Comparison of ENCODE assay signal across 21 mouse cellular contexts in genomic region chr17:83915034-83915433, GRCm38 (mm10).
A peak's percentile ranks its signal among the peaks of the same experiment; 100 is the strongest.
DNase-seq lines count a peak whose midpoint lies in the region; ATAC-seq lines count a peak whose summit lies in the region.
"Had no signal": no experiment of that assay in that cellular context is flagged by ENCODE, and none has a peak within 500 bp of the region (broad histone marks: within the 10 kb centered on the region; RNA-seq: fewer than 3 reads in every experiment).

No protein-coding gene starts in this region.

- H3K27ac ChIP-seq in forebrain, embryonic 10.5 days, result peak overlapping the region; percentile 56; the same call in 1 of the 2 replicates
- no peak overlapping the region for H3K27ac ChIP-seq in forebrain, embryonic 13.5 days
- peak overlapping the region; percentile 94 for H3K27ac ChIP-seq in embryonic facial prominence, embryonic 12.5 days
- peak overlapping the region; percentile 94 for H3K27ac ChIP-seq in limb, embryonic 10.5 days
- H3K27ac ChIP-seq in liver, embryonic 12.5 days, result no peak overlapping the region
- H3K27ac ChIP-seq: heart, embryonic 10.5 days; hindbrain, embryonic 12.5 days; hindbrain, postnatal 0 days had no signal

- no peak for DNase-seq in forebrain, embryonic 10.5 days (ENCODE audit: extremely low spot score, low spot score)
- DNase-seq in limb, embryonic 10.5 days (ENCODE audit: low spot score), result no peak
- peak; percentile 43 for DNase-seq in splenic B cell, adult 2 months (ENCODE audit: low read depth, low spot score)
- DNase-seq in cerebellum, adult 9-11 months, result no peak
- DNase-seq: adrenal gland, adult 8-10 months; cerebellum, adult 11 months; cerebellum, adult 8-10 months; cerebellum, postnatal 36 days; gastrocnemius, postnatal 10 days; heart, adult 18-20 months; heart, postnatal 10 days; heart, postnatal 4 days; kidney, adult 11 months had no signal

- no peak overlapping the region for H3K4me2 ChIP-seq in forebrain, embryonic 13.5 days
- H3K4me2 ChIP-seq in embryonic facial prominence, embryonic 12.5 days (replicated peaks), result no peak overlapping the region
- no peak overlapping the region for H3K4me2 ChIP-seq in liver, embryonic 12.5 days
- H3K4me2 ChIP-seq: hindbrain, embryonic 12.5 days had no signal

- no peak for ATAC-seq in forebrain, embryonic 13.5 days
- ATAC-seq in embryonic facial prominence, embryonic 12.5 days (ENCODE audit: insufficient number of reproducible peaks, insufficient read depth, low FRiP score, low TSS enrichment), result no peak
- ATAC-seq in CD4-positive, CD25-positive, alpha-beta regulatory T cell, adult 4 months, result no peak
- ATAC-seq in liver, embryonic 12.5 days, result no peak
- ATAC-seq: forebrain, embryonic 14.5 days; hindbrain, postnatal 0 days had no signal

- no peaks in the 10 kb centered on the region for H3K27me3 ChIP-seq in forebrain, embryonic 10.5 days (ENCODE audit: poor library complexity, severe bottlenecking)
- no peaks in the 10 kb centered on the region for H3K27me3 ChIP-seq in forebrain, embryonic 13.5 days
- H3K27me3 ChIP-seq in embryonic facial prominence, embryonic 12.5 days, result no peaks in the 10 kb centered on the region
- no peaks in the 10 kb centered on the region for H3K27me3 ChIP-seq in limb, embryonic 10.5 days (ENCODE audit: low read depth, poor library complexity, severe bottlenecking)
- H3K27me3 ChIP-seq in splenic B cell, adult 2 months (ENCODE audit: control insufficient read depth, insufficient read depth, low read length, poor library complexity, severe bottlenecking), result no peaks in the 10 kb centered on the region
- no peaks in the 10 kb centered on the region for H3K27me3 ChIP-seq in liver, embryonic 12.5 days (replicated peaks)
- H3K27me3 ChIP-seq: hindbrain, embryonic 12.5 days had no signal

- peaks cover 48% of the 10 kb centered on the region for H3K4me1 ChIP-seq in forebrain, embryonic 10.5 days
- peaks cover 4% of the 10 kb centered on the region for H3K4me1 ChIP-seq in forebrain, embryonic 13.5 days
- peaks cover 54% of the 10 kb centered on the region for H3K4me1 ChIP-seq in embryonic facial prominence, embryonic 12.5 days
- H3K4me1 ChIP-seq in limb, embryonic 10.5 days, result peaks cover 78% of the 10 kb centered on the region
- peaks cover 33% of the 10 kb centered on the region for H3K4me1 ChIP-seq in liver, embryonic 12.5 days

- no peaks in the 10 kb centered on the region for H3K9me3 ChIP-seq in forebrain, embryonic 10.5 days
- H3K9me3 ChIP-seq in forebrain, embryonic 13.5 days (replicated peaks), result no peaks in the 10 kb centered on the region
- H3K9me3 ChIP-seq in embryonic facial prominence, embryonic 12.5 days, result no peaks in the 10 kb centered on the region
- no peaks in the 10 kb centered on the region for H3K9me3 ChIP-seq in limb, embryonic 10.5 days (replicated peaks)
- H3K9me3 ChIP-seq in liver, embryonic 12.5 days (replicated peaks), result no peaks in the 10 kb centered on the region
- H3K9me3 ChIP-seq: heart, embryonic 10.5 days; hindbrain, embryonic 12.5 days had no signal

- no peaks in the 10 kb centered on the region for H3K36me3 ChIP-seq in forebrain, embryonic 10.5 days (replicated peaks)
- no peaks in the 10 kb centered on the region for H3K36me3 ChIP-seq in forebrain, embryonic 13.5 days (ENCODE audit: poor library complexity, severe bottlenecking)
- no peaks in the 10 kb centered on the region for H3K36me3 ChIP-seq in embryonic facial prominence, embryonic 12.5 days
- no peaks in the 10 kb centered on the region for H3K36me3 ChIP-seq in limb, embryonic 10.5 days
- no peaks in the 10 kb centered on the region for H3K36me3 ChIP-seq in splenic B cell, adult 2 months (ENCODE audit: control insufficient read depth, insufficient read depth, low read length, poor library complexity, severe bottlenecking)
- H3K36me3 ChIP-seq in liver, embryonic 12.5 days, result no peaks in the 10 kb centered on the region
- H3K36me3 ChIP-seq: heart, embryonic 10.5 days; hindbrain, embryonic 12.5 days had no signal

- no peak overlapping the region for H3K9ac ChIP-seq in forebrain, embryonic 13.5 days
- H3K9ac ChIP-seq in embryonic facial prominence, embryonic 12.5 days, result no peak overlapping the region
- no peak overlapping the region for H3K9ac ChIP-seq in liver, embryonic 12.5 days
- H3K9ac ChIP-seq: hindbrain, embryonic 12.5 days had no signal

- no peak overlapping the region for H3K4me3 ChIP-seq in forebrain, embryonic 10.5 days
- H3K4me3 ChIP-seq in forebrain, embryonic 13.5 days, result no peak overlapping the region
- no peak overlapping the region for H3K4me3 ChIP-seq in embryonic facial prominence, embryonic 12.5 days
- H3K4me3 ChIP-seq in limb, embryonic 10.5 days, result no peak overlapping the region
- no peak overlapping the region for H3K4me3 ChIP-seq in liver, embryonic 12.5 days
- H3K4me3 ChIP-seq: heart, embryonic 10.5 days; hindbrain, embryonic 12.5 days had no signal

Comparison
In these comparisons a context has a peak if more than half of its experiments do, and no peak if none do; other contexts are left out.
1. H3K27ac ChIP-seq: peak in forebrain, embryonic 10.5 days (single experiment), embryonic facial prominence, embryonic 12.5 days (single experiment) and limb, embryonic 10.5 days (single experiment); none in forebrain, embryonic 13.5 days (single experiment) and liver, embryonic 12.5 days (single experiment).